Mouse (Mus musculus) bone marrow, adult 2 months (tissue): ENCODE data around the gene Slc18a2. TPM values are rescaled to one million over a fixed set of nuclear protein-coding genes. Genes with fewer than 3 reads are reported as not detected.

Source experiments
- H3K27ac ChIP-seq: fragments of 200-500 bp; 2 replicates; pipeline ENCODE4 v1.5.1; 2012; ENCODE audit warnings: low read depth, mild to moderate bottlenecking, control low read depth, inconsistent platforms, low read length; ENCODE audit not compliant: control insufficient read depth, poor library complexity, insufficient read depth
- H3K4me1 ChIP-seq: fragments of 200-500 bp; 2 replicates; pipeline ENCODE4 v1.6.1; 2011; ENCODE audit warnings: low read length; ENCODE audit not compliant: control insufficient read depth, insufficient read depth
- H3K4me3 ChIP-seq: fragments of 200-500 bp; replicated peaks from 2 replicates; pipeline ENCODE3; 2011; ENCODE audit warnings: mild to moderate bottlenecking, low read depth, low read length, control low read depth; ENCODE audit not compliant: control insufficient read depth
- CTCF ChIP-seq: fragments of 200-500 bp; IDR thresholded peaks from 2 replicates; pipeline ENCODE4 v1.5.1; 2011; ENCODE audit warnings: low read length, control low read depth; ENCODE audit not compliant: control insufficient read depth, insufficient read depth
- POLR2A ChIP-seq: fragments of 200-500 bp; IDR thresholded peaks from 2 replicates; pipeline ENCODE4 v1.6.1; 2011; ENCODE audit warnings: low read depth, mild to moderate bottlenecking, control low read depth, low read length, borderline replicate concordance; ENCODE audit not compliant: control insufficient read depth
- WGBS: fragments of 180-500 bp; shearing (Covaris S2); methylation state at CpG from one replicate; pipeline ENCODE4 v1.1.7; 2018; 5-methylcytosine and 5-hydroxymethylcytosine counted together
- polyA plus RNA-seq: library from polyadenylated mRNA; stranded (reverse); fragments of >200 nt; gene quantifications from 2 replicates; pipeline ENCODE4 v1.2.4, GENCODE M21; 2011; ENCODE audit warnings: low replicate concordance; ENCODE audit not compliant: missing spikeins, insufficient read depth, insufficient read length

Gene Slc18a2
- polyA plus RNA-seq, 1 experiment, result 4.7 TPM

DNA sequence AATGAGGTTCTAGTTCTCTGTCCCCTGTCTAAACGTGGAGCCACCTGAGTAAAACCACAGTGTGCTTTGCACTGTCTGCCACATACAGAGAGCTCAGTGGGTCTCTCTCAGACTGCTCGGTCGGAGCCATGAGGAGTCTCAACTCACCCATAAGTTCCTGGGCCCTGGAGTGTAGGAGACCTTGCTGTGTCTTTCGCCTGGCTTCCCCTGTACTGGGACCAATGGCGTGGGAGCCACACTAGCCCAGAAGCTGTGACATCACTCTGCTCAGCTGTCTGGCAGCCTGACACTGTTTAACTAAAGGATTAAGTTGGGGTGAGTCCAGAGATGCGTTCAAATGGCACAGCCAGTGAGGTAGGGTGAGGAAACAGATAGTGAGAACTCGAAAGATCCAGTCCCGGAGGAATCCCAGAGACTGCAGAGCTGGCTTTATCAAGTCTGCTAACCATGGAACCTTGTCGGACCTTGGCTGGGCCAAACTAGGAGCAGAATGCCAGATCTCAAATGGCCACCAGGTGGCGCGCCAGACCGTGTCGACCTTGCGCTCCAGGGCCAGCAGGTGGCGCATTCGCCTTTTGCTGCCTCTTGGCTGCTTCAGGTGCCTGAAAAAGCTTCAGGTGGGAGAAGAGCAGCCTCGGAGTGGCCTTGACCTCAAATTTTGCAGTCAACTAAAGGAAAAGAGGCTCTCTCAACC, 21.4 kb upstream of the Slc18a2 start:
- Histone ChIP-seq H3K4me3 (no peak overlapping the region), H3K27ac (no peak overlapping the region), H3K4me1 (no peaks in the 10 kb centered on the region)
- WGBS, result 20% methylated on average over 17 of the region's 17 CpGs
- TF ChIP-seq CTCF (peak; percentile 100), POLR2A (no peak)

DNA sequence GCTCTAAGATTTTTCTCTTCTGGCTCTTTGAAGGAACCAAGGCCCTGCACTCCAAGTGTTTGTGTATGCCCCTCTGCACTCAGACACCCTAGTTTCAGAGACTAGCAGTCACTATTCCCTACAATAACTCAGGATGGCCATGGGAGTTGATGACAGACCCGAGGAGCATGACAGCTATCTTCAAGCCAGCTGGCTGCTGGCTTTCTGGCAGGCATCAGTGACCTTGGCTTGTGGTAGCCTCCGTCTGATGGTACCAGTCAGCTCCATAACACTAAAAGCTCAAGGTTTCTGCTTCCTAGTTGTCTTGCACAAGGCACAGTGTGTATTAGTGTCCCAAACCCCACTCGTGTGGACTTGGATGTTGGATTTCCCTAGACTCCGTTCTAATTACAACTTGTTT, 18.7 kb upstream of the Slc18a2 start:
- no peak overlapping the region for H3K4me3 ChIP-seq
- 81% methylated on average over 4 of the region's 4 CpGs for WGBS
- TF ChIP-seq CTCF (no peak), POLR2A (no peak)

GRCm38 (mm10) chr19:59243057-59243456, 17.6 kb upstream of the Slc18a2 start:
- TF ChIP-seq CTCF (no peak), POLR2A (no peak)
- WGBS, result 49% methylated on average over 2 of the region's 2 CpGs
- H3K4me1 ChIP-seq, result peaks cover 3% of the 10 kb centered on the region; the same call in 1 of the 2 replicates
- H3K4me3 ChIP-seq, result no peak overlapping the region
- no peak overlapping the region for H3K27ac ChIP-seq

More for the DNA sequence above, 18.7 kb upstream of the Slc18a2 start:
- H3K27ac ChIP-seq, result no peak overlapping the region
- no peaks in the 10 kb centered on the region for H3K4me1 ChIP-seq

DNA sequence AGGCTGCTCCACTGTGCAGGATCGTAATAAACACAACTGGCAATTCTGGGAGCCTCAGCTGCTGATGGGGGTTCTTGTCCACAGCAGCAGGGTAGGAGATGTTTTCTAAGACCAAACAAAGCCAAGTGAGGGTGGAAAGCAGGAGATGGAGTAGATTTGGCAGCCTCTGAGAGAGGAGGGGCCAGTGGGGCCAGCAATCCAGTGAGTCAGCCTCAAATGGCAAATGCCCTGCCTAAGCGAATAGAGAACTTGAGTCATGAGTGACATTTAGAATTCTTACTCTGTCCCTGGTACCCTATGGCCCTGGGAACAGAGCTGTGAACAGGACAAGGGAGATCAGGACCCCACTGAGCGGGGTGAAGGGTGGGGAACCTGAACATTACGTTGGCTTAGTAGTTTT, 12.6 kb upstream of the Slc18a2 start:
- TF ChIP-seq CTCF (no peak), POLR2A (no peak)

GRCm38 (mm10) chr19:59248553-59249286, 12.0 kb upstream of the Slc18a2 start:
- Histone ChIP-seq H3K27ac (peak overlapping the region; percentile 45), H3K4me1 (peaks cover 9% of the 10 kb centered on the region), H3K4me3 (no peak overlapping the region)
- TF ChIP-seq CTCF (no peak), POLR2A (no peak)
- whole genome bisulfite sequencing, result 18% methylated on average over 11 of the region's 11 CpGs

More for the DNA sequence above, 12.6 kb upstream of the Slc18a2 start:
- Histone ChIP-seq H3K4me1 (peaks cover 9% of the 10 kb centered on the region), H3K4me3 (no peak overlapping the region), H3K27ac (no peak overlapping the region; the same call in 1 of the 2 replicates)
- 49% methylated on average over 4 of the region's 4 CpGs for WGBS

GRCm38 (mm10) chr19:59252651-59253050, 8.0 kb upstream of the Slc18a2 start:
- TF ChIP-seq POLR2A (no peak), CTCF (no peak)
- Histone ChIP-seq H3K4me3 (no peak overlapping the region), H3K27ac (no peak overlapping the region), H3K4me1 (peaks cover 9% of the 10 kb centered on the region)
- WGBS, result 8% methylated on average over 2 of the region's 2 CpGs

GRCm38 (mm10) chr19:59259633-59260032, 1.1 kb upstream of the Slc18a2 start:
- Histone ChIP-seq H3K4me1 (peaks cover 3% of the 10 kb centered on the region; the same call in 1 of the 2 replicates), H3K4me3 (no peak overlapping the region), H3K27ac (no peak overlapping the region)
- WGBS, result 76% methylated on average over 5 of the region's 5 CpGs
- no peak for TF ChIP-seq CTCF
- TF ChIP-seq POLR2A, result no peak

DNA sequence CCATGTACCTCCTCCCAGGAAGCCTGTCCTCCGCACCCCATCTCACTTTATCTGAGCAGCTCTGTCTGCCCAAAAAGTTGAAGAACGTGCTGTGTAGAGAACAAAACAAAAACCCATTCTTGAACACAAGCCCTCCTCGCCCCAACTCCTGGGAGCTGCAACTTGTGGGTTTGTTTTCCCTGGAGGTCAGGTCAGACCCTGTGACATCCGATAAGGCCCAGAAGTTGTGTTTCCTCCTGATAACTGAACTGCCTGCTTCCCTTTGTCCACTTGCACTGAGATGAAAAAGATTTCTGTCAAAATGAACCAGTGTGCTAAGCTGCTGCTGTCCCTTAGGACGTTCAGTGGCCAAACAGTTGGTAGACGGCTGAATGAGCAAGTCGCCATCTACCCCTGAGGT, 908 bp downstream of the Slc18a2 start:
- TF ChIP-seq CTCF (no peak), POLR2A (no peak)
- no peak overlapping the region for H3K27ac ChIP-seq
- no peak overlapping the region for H3K4me3 ChIP-seq
- WGBS, result 19% methylated on average over 7 of the region's 7 CpGs
- peaks cover 3% of the 10 kb centered on the region; the same call in 1 of the 2 replicates for H3K4me1 ChIP-seq
